Mouse (Mus musculus): ENCODE results near the gene Jmy. TPM values are rescaled to one million over a fixed set of nuclear protein-coding genes. Genes with fewer than 3 reads are reported as not detected.

Gene Jmy
- total RNA-seq, 1 experiment from 2014 or later, result 8.7 TPM

- ATAC-seq (replicated peaks; ENCODE audit: insufficient number of reproducible peaks, low FRiP score, low TSS enrichment, poor library complexity, severe bottlenecking), result no peak
These were observed 114.5 kb downstream of the Jmy start for GRCm38 (mm10) chr13:93385147-93385546.

GRCm38 (mm10) chr13:93384481-93384880, 115.1 kb downstream of the Jmy start:
- ATAC-seq (replicated peaks; ENCODE audit: insufficient number of reproducible peaks, low FRiP score, low TSS enrichment, poor library complexity, severe bottlenecking), result no peak

- ATAC-seq (replicated peaks; ENCODE audit: insufficient number of reproducible peaks, low FRiP score, low TSS enrichment, poor library complexity, severe bottlenecking), result no peak
These were observed 116.0 kb downstream of the Jmy start for GRCm38 (mm10) chr13:93383620-93384019.

GRCm38 (mm10) chr13:93383092-93383491, 116.5 kb downstream of the Jmy start:
- no peak for ATAC-seq (replicated peaks; ENCODE audit: insufficient number of reproducible peaks, low FRiP score, low TSS enrichment, poor library complexity, severe bottlenecking)

GRCm38 (mm10) chr13:93381301-93381700, 118.3 kb downstream of the Jmy start:
- no peak for ATAC-seq (replicated peaks; ENCODE audit: insufficient number of reproducible peaks, low FRiP score, low TSS enrichment, poor library complexity, severe bottlenecking)

GRCm38 (mm10) chr13:93380399-93381063, 119.1 kb downstream of the Jmy start:
- ATAC-seq (replicated peaks; ENCODE audit: insufficient number of reproducible peaks, low FRiP score, low TSS enrichment, poor library complexity, severe bottlenecking), result no peak

Other genes starting within 250 kb of the Jmy start
- gene Homer1, start 200.2 kb downstream of the Jmy start, total RNA-seq (2017), result 18.7 to 30.9 TPM (median 19.0 TPM) in 3 replicates
- gene Bhmt, start 138.2 kb upstream of the Jmy start, total RNA-seq (2017), result not detected in 3 replicates
- gene Bhmt2, start 174.5 kb upstream of the Jmy start, total RNA-seq (2017), result not detected in 3 replicates
- gene Dmgdh, start 174.6 kb upstream of the Jmy start, total RNA-seq (2017), result not detected in 3 replicates